Comparison of ENCODE assay signal across 20 mouse cellular contexts in genomic region chr13:3544077-3544874, GRCm38 (mm10). TPM values are rescaled to one million over a fixed set of nuclear protein-coding genes. Genes with fewer than 3 reads are reported as not detected.
DNase-seq lines count a peak whose midpoint lies in the region; ATAC-seq and TF ChIP-seq lines count a peak whose summit lies in the region.
"Had no signal": no experiment of that assay in that cellular context is flagged by ENCODE, and none has a peak within 500 bp of the region (broad histone marks: within the 10 kb centered on the region; RNA-seq: fewer than 3 reads in every experiment).

No protein-coding gene starts in this region.

- no peak overlapping the region for H3K27ac ChIP-seq in liver, embryonic 11.5 days (ENCODE audit: low read depth, low read length)
- H3K27ac ChIP-seq in liver, postnatal 0 days (ENCODE audit: low read depth) = no peak overlapping the region
- no peak overlapping the region for H3K27ac ChIP-seq in hindbrain, embryonic 13.5 days
- H3K27ac ChIP-seq: embryonic facial prominence, embryonic 15.5 days; hindbrain, embryonic 12.5 days; limb, embryonic 13.5 days had no signal

- H3K27me3 ChIP-seq in liver, embryonic 11.5 days (replicated peaks; ENCODE audit: control insufficient read depth, insufficient read depth, low read length) = no peaks in the 10 kb centered on the region
- no peaks in the 10 kb centered on the region for H3K27me3 ChIP-seq in liver, postnatal 0 days (ENCODE audit: insufficient read depth, low read length)
- H3K27me3 ChIP-seq in hindbrain, embryonic 13.5 days = no peaks in the 10 kb centered on the region
- H3K27me3 ChIP-seq: embryonic facial prominence, embryonic 15.5 days; hindbrain, embryonic 12.5 days; limb, embryonic 13.5 days had no signal

- peaks cover 20% of the 10 kb centered on the region for H3K4me1 ChIP-seq in liver, embryonic 11.5 days (replicated peaks; ENCODE audit: control insufficient read depth, insufficient read depth, low read length)
- peaks cover 41% of the 10 kb centered on the region for H3K4me1 ChIP-seq in liver, postnatal 0 days (ENCODE audit: insufficient read depth)
- H3K4me1 ChIP-seq in hindbrain, embryonic 13.5 days (replicated peaks) = peaks cover 60% of the 10 kb centered on the region

- H3K4me3 ChIP-seq in liver, embryonic 11.5 days (ENCODE audit: low read depth, low read length) = no peak overlapping the region
- no peak overlapping the region for H3K4me3 ChIP-seq in liver, postnatal 0 days (ENCODE audit: low read depth, low read length)
- H3K4me3 ChIP-seq in hindbrain, embryonic 13.5 days = no peak overlapping the region
- H3K4me3 ChIP-seq: embryonic facial prominence, embryonic 15.5 days; hindbrain, embryonic 12.5 days; limb, embryonic 13.5 days had no signal

- TF ChIP-seq CTCF in liver, postnatal 0 days (IDR thresholded peaks at IDR 0.05; ENCODE audit: low read depth) = no peak

- H3K9ac ChIP-seq in liver, embryonic 11.5 days (ENCODE audit: low read depth, low read length) = no peak overlapping the region
- H3K9ac ChIP-seq in liver, postnatal 0 days (replicated peaks) = no peak overlapping the region
- H3K9ac ChIP-seq in hindbrain, embryonic 13.5 days = no peak overlapping the region
- H3K9ac ChIP-seq: embryonic facial prominence, embryonic 15.5 days; forebrain, postnatal 0 days; hindbrain, embryonic 12.5 days; limb, embryonic 13.5 days; lung, embryonic 14.5 days had no signal

- H3K4me2 ChIP-seq in liver, embryonic 11.5 days = no peak overlapping the region
- no peak overlapping the region for H3K4me2 ChIP-seq in liver, postnatal 0 days (ENCODE audit: low read depth, low read length)
- H3K4me2 ChIP-seq in hindbrain, embryonic 13.5 days = no peak overlapping the region
- H3K4me2 ChIP-seq: embryonic facial prominence, embryonic 15.5 days; hindbrain, embryonic 12.5 days; limb, embryonic 13.5 days; lung, embryonic 14.5 days had no signal

- no peaks in the 10 kb centered on the region for H3K9me3 ChIP-seq in liver, embryonic 11.5 days (ENCODE audit: control insufficient read depth, low read length)
- no peaks in the 10 kb centered on the region for H3K9me3 ChIP-seq in liver, postnatal 0 days (ENCODE audit: low read length)
- no peaks in the 10 kb centered on the region for H3K9me3 ChIP-seq in hindbrain, embryonic 13.5 days
- H3K9me3 ChIP-seq: embryonic facial prominence, embryonic 15.5 days; G1E; hindbrain, embryonic 12.5 days; limb, embryonic 13.5 days had no signal

- DNase-seq in cerebellum, adult 9-10 months = peak; percentile 59
- no peak for DNase-seq in cerebellum, postnatal 4 days (ENCODE audit: low spot score in 2 of 2)
- no peak for DNase-seq in liver, embryonic 11.5 days (ENCODE audit: low spot score)
- no peak for DNase-seq in liver, postnatal 0 days
- DNase-seq in cerebellum, postnatal 25 days = peak; percentile 29 to 52
- DNase-seq in embryo, embryonic 10 days (ENCODE audit: low spot score) = no peak
- DNase-seq: adrenal gland, postnatal 14 days; forebrain, postnatal 0 days; heart, postnatal 10 days; layer of hippocampus, postnatal 36 days; lung, embryonic 14.5 days; midbrain, embryonic 14.5 days; right cerebral cortex, postnatal 25 days; thymus, adult 18-20 months had no signal

- TF ChIP-seq EP300 in liver, postnatal 0 days (IDR thresholded peaks at IDR 0.05; ENCODE audit: low read depth) = no peak

- H3K36me3 ChIP-seq in liver, embryonic 11.5 days (ENCODE audit: control insufficient read depth, insufficient read depth, low read length) = peaks cover 3% of the 10 kb centered on the region; the same call in 1 of the 2 replicates
- H3K36me3 ChIP-seq in liver, postnatal 0 days (replicated peaks; ENCODE audit: insufficient read depth, low read length) = peaks cover 4% of the 10 kb centered on the region; the same call in 1 of the 2 replicates
- H3K36me3 ChIP-seq in hindbrain, embryonic 13.5 days = peaks cover 8% of the 10 kb centered on the region

- 0 out of 2 replicates have a peak, but pooled peaks have one; percentile 47 for ATAC-seq in liver, embryonic 11.5 days (replicated peaks; ENCODE audit: low FRiP score)
- ATAC-seq in liver, postnatal 0 days = no peak
- peak; percentile 58; the same call in 1 of the 2 replicates for ATAC-seq in megakaryocyte-erythroid progenitor cell, adult 5-6 weeks (replicated peaks; ENCODE audit: low FRiP score, low TSS enrichment, poor library complexity, severe bottlenecking)
- no peak for ATAC-seq in hindbrain, embryonic 13.5 days (ENCODE audit: low FRiP score)
- ATAC-seq: forebrain, postnatal 0 days had no signal

- 84% methylated on average over 4 of the region's 4 CpGs for WGBS in liver, embryonic 11.5 days
- 90% methylated on average over 4 of the region's 4 CpGs for WGBS in liver, postnatal 0 days (ENCODE audit: insufficient replicate concordance)
- WGBS in hindbrain, embryonic 13.5 days = 96% methylated on average over 4 of the region's 4 CpGs

RNA-seq across cellular contexts. Expression of gene Gdi2, which starts 6.4 kb away (rescaled TPM):
- 354 and 364 TPM in 2 replicates for polyA plus RNA-seq in liver, embryonic 11.5 days (2014; fragmentation: Nextera tagmentation; extraction: Ambion mirVana)
- polyA plus RNA-seq in liver, postnatal 0 days (2015; fragmentation: Nextera tagmentation; extraction: Ambion mirVana) = 189 and 191 TPM in 2 replicates
- 267 and 287 TPM in 2 replicates for total RNA-seq in megakaryocyte-erythroid progenitor cell, adult 5-6 weeks (2014; fragmentation: Nextera tagmentation)
- total RNA-seq in megakaryocyte-erythroid progenitor cell, adult 5-6 weeks (2017) = 384 and 417 TPM in 2 replicates
- polyA plus RNA-seq in hindbrain, embryonic 13.5 days (2015; fragmentation: Nextera tagmentation; extraction: Ambion mirVana) = 443 and 449 TPM in 2 replicates

Comparison
In these comparisons a context has a peak if more than half of its experiments do, and no peak if none do; other contexts are left out.
1. DNase-seq: peak in cerebellum, adult 9-10 months (single experiment) and cerebellum, postnatal 25 days (2 of 2); none in cerebellum, postnatal 4 days (0 of 2), liver, embryonic 11.5 days (single experiment), liver, postnatal 0 days (single experiment) and embryo, embryonic 10 days (single experiment).
2. ATAC-seq: peak in liver, embryonic 11.5 days (single experiment) and megakaryocyte-erythroid progenitor cell, adult 5-6 weeks (single experiment); none in liver, postnatal 0 days (single experiment) and hindbrain, embryonic 13.5 days (single experiment).